Mouse (Mus musculus) brown adipose tissue, adult 24 weeks (tissue): ENCODE results near the gene Olfr560. TPM values are rescaled to one million over a fixed set of nuclear protein-coding genes. Genes with fewer than 3 reads are reported as not detected.

ENCODE experiments used
- H3K27ac ChIP-seq: fragments of 200-500 bp; replicated peaks from 2 replicates; pipeline ENCODE4 v1.5.1; 2012; ENCODE audit warnings: low read depth, mild to moderate bottlenecking, low read length
- H3K4me1 ChIP-seq: fragments of 200-500 bp; 2 replicates; pipeline ENCODE4 v1.6.1; 2012; ENCODE audit warnings: low read length, mixed read lengths; ENCODE audit not compliant: control insufficient read depth, insufficient read depth, insufficient read length
- H3K4me3 ChIP-seq: fragments of 200-500 bp; 2 replicates; pipeline ENCODE4 v1.5.1; 2012; ENCODE audit warnings: low read depth, mild to moderate bottlenecking, low read length, moderate library complexity; ENCODE audit not compliant: insufficient read depth
- polyA plus RNA-seq: library from polyadenylated mRNA; stranded (reverse); fragments of >200 nt; gene quantifications from 2 replicates; pipeline ENCODE4 v1.2.4, GENCODE M21; 2012; ENCODE audit not compliant: missing spikeins, insufficient read depth, insufficient read length

The Olfr560 gene
- polyA plus RNA-seq, result not detected in 2 replicates

- Histone ChIP-seq H3K4me1 (no peaks in the 10 kb centered on the region), H3K4me3 (no peak within 1 kb of the TSS), H3K27ac (no peak within 1 kb of the TSS)
These were observed at the start of gene Olfr560, which contains the start of gene Olfr78 for GRCm38 (mm10) chr7:102759266-102759665. TSS of gene Olfr560 (minus strand) at chr7:102759366. TSS of gene Olfr78 (minus strand) at chr7:102759471.

- no peak within 1 kb of the TSS for H3K4me3 ChIP-seq
- H3K27ac ChIP-seq, result no peak within 1 kb of the TSS
- no peaks in the 10 kb centered on the region for H3K4me1 ChIP-seq
These were observed 44.0 kb upstream of the Olfr560 start, which contains the start of gene Olfr564 for GRCm38 (mm10) chr7:102803180-102803579. TSS of gene Olfr564 (plus strand) at chr7:102803480.

GRCm38 (mm10) chr7:102770921-102771320 is 11.8 kb upstream of the Olfr560 start, which contains the start of gene Olfr561:
TSS of gene Olfr561 (plus strand) at chr7:102771221.
- H3K27ac ChIP-seq, result no peak within 1 kb of the TSS
- H3K4me1 ChIP-seq, result no peaks in the 10 kb centered on the region
- no peak within 1 kb of the TSS for H3K4me3 ChIP-seq

GRCm38 (mm10) chr7:102752086-102752485 is 7.1 kb downstream of the Olfr560 start:
- Histone ChIP-seq H3K27ac (no peak overlapping the region), H3K4me3 (no peak overlapping the region), H3K4me1 (no peaks in the 10 kb centered on the region)

GRCm38 (mm10) chr7:102737705-102738104 is 21.5 kb downstream of the Olfr560 start:
- H3K27ac ChIP-seq, result no peak overlapping the region
- no peak overlapping the region for H3K4me3 ChIP-seq
- no peaks in the 10 kb centered on the region for H3K4me1 ChIP-seq

GRCm38 (mm10) chr7:102733793-102734192 is 25.4 kb downstream of the Olfr560 start:
- Histone ChIP-seq H3K4me1 (no peaks in the 10 kb centered on the region), H3K4me3 (no peak overlapping the region), H3K27ac (no peak overlapping the region)

GRCm38 (mm10) chr7:102727391-102727790 is 31.8 kb downstream of the Olfr560 start, which contains the start of gene Olfr559:
TSS of gene Olfr559 (minus strand) at chr7:102727491.
- Histone ChIP-seq H3K27ac (no peak within 1 kb of the TSS), H3K4me3 (no peak within 1 kb of the TSS), H3K4me1 (no peaks in the 10 kb centered on the region)

GRCm38 (mm10) chr7:102718970-102719369 is 40.2 kb downstream of the Olfr560 start, which contains the start of gene Olfr33:
TSS of gene Olfr33 (minus strand) at chr7:102719070.
- Histone ChIP-seq H3K4me3 (no peak within 1 kb of the TSS), H3K4me1 (no peaks in the 10 kb centered on the region), H3K27ac (no peak within 1 kb of the TSS)

GRCm38 (mm10) chr7:102701915-102702314 is 57.3 kb downstream of the Olfr560 start, which contains the start of gene Olfr558:
TSS of gene Olfr558 (plus strand) at chr7:102702215.
- Histone ChIP-seq H3K4me3 (peak within 1 kb of the TSS; percentile 30), H3K4me1 (no peaks in the 10 kb centered on the region; the same call in 1 of the 2 replicates), H3K27ac (no peak within 1 kb of the TSS)

Other genes starting within 250 kb of the Olfr560 start
- gene Olfr547, start 224.6 kb downstream of the Olfr560 start, polyA plus RNA-seq, result not detected in 2 replicates
- gene Olfr548-ps1, start 218.5 kb downstream of the Olfr560 start, polyA plus RNA-seq, result not detected in 2 replicates
- not detected in 2 replicates for gene Olfr549, start 209.5 kb downstream of the Olfr560 start, polyA plus RNA-seq
- 3.1 and 4.2 TPM in 2 replicates for gene Trim21, start 193.9 kb downstream of the Olfr560 start, polyA plus RNA-seq
- not detected in 2 replicates for gene Olfr550, start 187.9 kb downstream of the Olfr560 start, polyA plus RNA-seq
- not detected in 2 replicates for gene Olfr551, start 167.5 kb downstream of the Olfr560 start, polyA plus RNA-seq
- not detected in 2 replicates for gene Olfr552, start 161.6 kb downstream of the Olfr560 start, polyA plus RNA-seq
- not detected in 2 replicates for gene Olfr553, start 141.1 kb downstream of the Olfr560 start, polyA plus RNA-seq
- gene Olfr554, start 120.9 kb downstream of the Olfr560 start, polyA plus RNA-seq, result not detected in 2 replicates
- gene Olfr555, start 100.5 kb downstream of the Olfr560 start, polyA plus RNA-seq, result not detected in 2 replicates
- not detected in 2 replicates for gene Olfr556, start 94.5 kb downstream of the Olfr560 start, polyA plus RNA-seq
- 6.3 and 7.5 TPM in 2 replicates for gene Trim68, start 72.0 kb downstream of the Olfr560 start, polyA plus RNA-seq
- gene Olfr557, start 63.5 kb downstream of the Olfr560 start, polyA plus RNA-seq, result not detected in 2 replicates
- 1.3 and 2.3 TPM in 2 replicates for gene Olfr558, start 57.2 kb downstream of the Olfr560 start, polyA plus RNA-seq
- gene Olfr33, start 40.3 kb downstream of the Olfr560 start, polyA plus RNA-seq, result not detected in 2 replicates
- gene Olfr559, start 31.9 kb downstream of the Olfr560 start, polyA plus RNA-seq, result not detected in 2 replicates
- 1.3 TPM in 1 of 2 replicates, not detected in the other for gene Olfr78, start 105 bp upstream of the Olfr560 start, polyA plus RNA-seq
- not detected in 2 replicates for gene Olfr561, start 11.9 kb upstream of the Olfr560 start, polyA plus RNA-seq
- gene Olfr564, start 44.1 kb upstream of the Olfr560 start, polyA plus RNA-seq, result not detected in 2 replicates
- gene Olfr566, start 99.4 kb upstream of the Olfr560 start, polyA plus RNA-seq, result not detected in 2 replicates
- gene Olfr568, start 117.8 kb upstream of the Olfr560 start, polyA plus RNA-seq, result not detected in 2 replicates
- not detected in 2 replicates for gene Olfr569, start 131.5 kb upstream of the Olfr560 start, polyA plus RNA-seq
- not detected in 2 replicates for gene Olfr570, start 135.2 kb upstream of the Olfr560 start, polyA plus RNA-seq
- gene Olfr571, start 158.2 kb upstream of the Olfr560 start, polyA plus RNA-seq, result 0.28 TPM in 1 of 2 replicates, not detected in the other
- gene Olfr572, start 165.0 kb upstream of the Olfr560 start, polyA plus RNA-seq, result not detected in 2 replicates
- not detected in 2 replicates for gene Olfr573-ps1, start 183.2 kb upstream of the Olfr560 start, polyA plus RNA-seq
- not detected in 2 replicates for gene Olfr574, start 189.1 kb upstream of the Olfr560 start, polyA plus RNA-seq
- not detected in 2 replicates for gene Olfr575, start 199.4 kb upstream of the Olfr560 start, polyA plus RNA-seq
- not detected in 2 replicates for gene Olfr576, start 203.3 kb upstream of the Olfr560 start, polyA plus RNA-seq
- not detected in 2 replicates for gene Olfr577, start 216.6 kb upstream of the Olfr560 start, polyA plus RNA-seq
- not detected in 2 replicates for gene Olfr578, start 230.0 kb upstream of the Olfr560 start, polyA plus RNA-seq